Mouse (Mus musculus): Measurements from ENCODE around the gene Chpf. TPM values are rescaled to one million over a fixed set of nuclear protein-coding genes. Genes with fewer than 3 reads are reported as not detected.

The Chpf gene
- polyA plus RNA-seq, 1 experiment: 89.7 TPM

GRCm38 (mm10) chr1:75510154-75510553 is 31.0 kb upstream of the Chpf start:
- H3K4me3 ChIP-seq (replicated peaks; ENCODE audit: extremely low read depth, low read depth, low read length): no peak overlapping the region
- H3K4me1 ChIP-seq (ENCODE audit: control insufficient read depth, insufficient read depth, low read length): no peaks in the 10 kb centered on the region
- 45% methylated on average over 5 of the region's 5 CpGs for WGBS
- no peak for DNase-seq
- TF ChIP-seq POLR2A (IDR thresholded peaks at IDR 0.05; ENCODE audit: borderline replicate concordance, extremely low read depth, low read depth, low read length): no peak
- TF ChIP-seq CTCF (IDR thresholded peaks at IDR 0.05; ENCODE audit: insufficient read depth, low read length): no peak

- no peak for DNase-seq
- WGBS: 73% methylated on average over 20 of the region's 20 CpGs
- Histone ChIP-seq H3K4me1 (ENCODE audit: control insufficient read depth, insufficient read depth, low read length) (no peaks in the 10 kb centered on the region), H3K4me3 (replicated peaks; ENCODE audit: extremely low read depth, low read depth, low read length) (no peak overlapping the region)
- TF ChIP-seq POLR2A (IDR thresholded peaks at IDR 0.05; ENCODE audit: borderline replicate concordance, extremely low read depth, low read depth, low read length): no peak
- TF ChIP-seq CTCF (IDR thresholded peaks at IDR 0.05; ENCODE audit: insufficient read depth, low read length): no peak
Measured at GRCm38 (mm10) chr1:75509586-75509985, 30.5 kb upstream of the Chpf start.

GRCm38 (mm10) chr1:75507006-75507405 is 27.9 kb upstream of the Chpf start, which contains the start of gene Inha:
TSS of gene Inha (plus strand) at chr1:75507077.
- Histone ChIP-seq H3K4me1 (ENCODE audit: control insufficient read depth, insufficient read depth, low read length) (no peaks in the 10 kb centered on the region), H3K4me3 (replicated peaks; ENCODE audit: extremely low read depth, low read depth, low read length) (peak within 1 kb of the TSS; percentile 73)
- no peak for TF ChIP-seq CTCF (IDR thresholded peaks at IDR 0.05; ENCODE audit: insufficient read depth, low read length)
- no peak for TF ChIP-seq POLR2A (IDR thresholded peaks at IDR 0.05; ENCODE audit: borderline replicate concordance, extremely low read depth, low read depth, low read length)
- 78% methylated on average over 10 of the region's 10 CpGs for WGBS
- DNase-seq: no peak

- no peak for TF ChIP-seq CTCF (IDR thresholded peaks at IDR 0.05; ENCODE audit: insufficient read depth, low read length)
- no peak for TF ChIP-seq POLR2A (IDR thresholded peaks at IDR 0.05; ENCODE audit: borderline replicate concordance, extremely low read depth, low read depth, low read length)
Measured at GRCm38 (mm10) chr1:75505956-75506831, 27.1 kb upstream of the Chpf start, which contains the start of gene Obsl1. TSS of gene Obsl1 (minus strand) at chr1:75506452.

GRCm38 (mm10) chr1:75505159-75505955 is 26.2 kb upstream of the Chpf start:
- Histone ChIP-seq H3K4me3 (replicated peaks; ENCODE audit: extremely low read depth, low read depth, low read length) (peak overlapping the region; percentile 73), H3K4me1 (ENCODE audit: control insufficient read depth, insufficient read depth, low read length) (no peaks in the 10 kb centered on the region)
- peak; percentile 38; the same call in 1 of the 2 replicates for TF ChIP-seq POLR2A (IDR thresholded peaks at IDR 0.05; ENCODE audit: borderline replicate concordance, extremely low read depth, low read depth, low read length)
- TF ChIP-seq CTCF (IDR thresholded peaks at IDR 0.05; ENCODE audit: insufficient read depth, low read length): no peak
- peak; percentile 55 for DNase-seq
- 3% methylated on average over 84 of the region's 84 CpGs for whole genome bisulfite sequencing

More at GRCm38 (mm10) chr1:75505956-75506831, 27.1 kb upstream of the Chpf start, which contains the start of gene Obsl1:
- Histone ChIP-seq H3K4me1 (ENCODE audit: control insufficient read depth, insufficient read depth, low read length) (no peaks in the 10 kb centered on the region), H3K4me3 (replicated peaks; ENCODE audit: extremely low read depth, low read depth, low read length) (peak within 1 kb of the TSS; percentile 73)
- WGBS: 1% methylated on average over 65 of the region's 65 CpGs
- peak; percentile 42 for DNase-seq

- H3K4me3 ChIP-seq (replicated peaks; ENCODE audit: extremely low read depth, low read depth, low read length): no peak overlapping the region
- 74% methylated on average over 9 of the region's 9 CpGs for WGBS
- no peaks in the 10 kb centered on the region for H3K4me1 ChIP-seq (ENCODE audit: control insufficient read depth, insufficient read depth, low read length)
- no peak for TF ChIP-seq POLR2A (IDR thresholded peaks at IDR 0.05; ENCODE audit: borderline replicate concordance, extremely low read depth, low read depth, low read length)
- no peak for TF ChIP-seq CTCF (IDR thresholded peaks at IDR 0.05; ENCODE audit: insufficient read depth, low read length)
- DNase-seq: no peak
Measured at GRCm38 (mm10) chr1:75504256-75505045, 25.3 kb upstream of the Chpf start.

- Histone ChIP-seq H3K4me1 (ENCODE audit: control insufficient read depth, insufficient read depth, low read length) (no peaks in the 10 kb centered on the region), H3K4me3 (replicated peaks; ENCODE audit: extremely low read depth, low read depth, low read length) (no peak overlapping the region)
- DNase-seq: no peak
- WGBS: 86% methylated on average over 23 of the region's 23 CpGs
- TF ChIP-seq POLR2A (IDR thresholded peaks at IDR 0.05; ENCODE audit: borderline replicate concordance, extremely low read depth, low read depth, low read length) (no peak), CTCF (IDR thresholded peaks at IDR 0.05; ENCODE audit: insufficient read depth, low read length) (no peak)
Measured at GRCm38 (mm10) chr1:75503651-75503980, 24.5 kb upstream of the Chpf start.

GRCm38 (mm10) chr1:75502945-75503650 is 24.0 kb upstream of the Chpf start:
- no peak for DNase-seq
- no peak overlapping the region for H3K4me3 ChIP-seq (replicated peaks; ENCODE audit: extremely low read depth, low read depth, low read length)
- 87% methylated on average over 25 of the region's 25 CpGs for WGBS
- TF ChIP-seq POLR2A (IDR thresholded peaks at IDR 0.05; ENCODE audit: borderline replicate concordance, extremely low read depth, low read depth, low read length): no peak
- TF ChIP-seq CTCF (IDR thresholded peaks at IDR 0.05; ENCODE audit: insufficient read depth, low read length): no peak
- no peaks in the 10 kb centered on the region for H3K4me1 ChIP-seq (ENCODE audit: control insufficient read depth, insufficient read depth, low read length)
